12 mouse cellular contexts compared by ENCODE assay signal in the genomic region with DNA sequence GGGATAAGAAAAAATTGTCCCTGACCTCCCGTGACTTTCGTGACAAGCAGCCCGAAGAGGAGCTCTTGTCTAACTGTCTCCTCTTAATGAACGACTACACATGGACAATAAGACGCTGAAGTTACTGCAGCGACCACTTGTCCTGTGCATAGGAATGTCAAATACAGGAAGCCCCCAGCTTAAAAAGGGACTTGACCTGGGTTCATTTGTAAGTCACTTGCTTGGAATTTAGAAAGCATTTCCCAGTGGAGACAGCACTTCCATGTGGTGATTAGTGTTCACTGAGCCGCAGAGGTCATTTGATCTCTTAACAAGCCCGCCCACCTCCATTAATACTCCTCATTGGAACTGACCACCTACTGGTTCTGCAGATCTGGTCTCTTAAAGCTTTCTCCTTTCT.
DNase-seq lines count a peak whose midpoint lies in the region; ATAC-seq and TF ChIP-seq lines count a peak whose summit lies in the region.
"Had no signal": no experiment of that assay in that cellular context is flagged by ENCODE, and none has a peak within 500 bp of the region (broad histone marks: within the 10 kb centered on the region; RNA-seq: fewer than 3 reads in every experiment).

No protein-coding gene starts in this region.

- DNase-seq in heart, adult 11 months = no peak
- DNase-seq in midbrain, embryonic 10.5 days (ENCODE audit: low spot score) = peak; percentile 43
- DNase-seq in midbrain, postnatal 0 days (ENCODE audit: low spot score) = no peak
- no peak for DNase-seq in spleen, postnatal 36 days (ENCODE audit: low spot score in 2 of 2)
- DNase-seq in adrenal gland, postnatal 14 days = no peak
- DNase-seq in gastrocnemius, postnatal 36 days = no peak
- DNase-seq: adrenal gland, adult 2 months; cerebellum, postnatal 36 days; gastrocnemius, postnatal 10 days; right cerebral cortex, postnatal 4 days had no signal

- no peaks in the 10 kb centered on the region for H3K9me3 ChIP-seq in heart, embryonic 12.5 days (replicated peaks)
- H3K9me3 ChIP-seq in midbrain, embryonic 10.5 days (replicated peaks) = no peaks in the 10 kb centered on the region
- H3K9me3 ChIP-seq in midbrain, postnatal 0 days (ENCODE audit: low read length) = no peaks in the 10 kb centered on the region
- H3K9me3 ChIP-seq in kidney, embryonic 15.5 days (replicated peaks) = no peaks in the 10 kb centered on the region

- no peak for ATAC-seq in heart, embryonic 12.5 days (ENCODE audit: insufficient number of reproducible peaks, low FRiP score)
- ATAC-seq in midbrain, postnatal 0 days (ENCODE audit: low FRiP score) = no peak
- peak; percentile 69 for ATAC-seq in kidney, embryonic 15.5 days (replicated peaks; ENCODE audit: low FRiP score)

- intact Hi-C loops in gastrocnemius, postnatal 36 days (cut with DNase I) = no loop called here

- no peak overlapping the region for H3K4me3 ChIP-seq in heart, embryonic 12.5 days
- H3K4me3 ChIP-seq in midbrain, embryonic 10.5 days = peak overlapping the region; percentile 21; the same call in 1 of the 2 replicates
- no peak overlapping the region for H3K4me3 ChIP-seq in midbrain, postnatal 0 days (ENCODE audit: low read depth, low read length)
- H3K4me3 ChIP-seq in kidney, embryonic 15.5 days (replicated peaks) = no peak overlapping the region

- H3K9ac ChIP-seq in heart, embryonic 12.5 days = no peak overlapping the region
- H3K9ac ChIP-seq in midbrain, postnatal 0 days (replicated peaks; ENCODE audit: low read length, poor library complexity, severe bottlenecking) = no peak overlapping the region
- H3K9ac ChIP-seq in kidney, embryonic 15.5 days = no peak overlapping the region

- peak overlapping the region; percentile 42 for H3K4me2 ChIP-seq in heart, embryonic 12.5 days
- H3K4me2 ChIP-seq in midbrain, postnatal 0 days (ENCODE audit: low read depth, low read length, poor library complexity, severe bottlenecking) = no peak overlapping the region
- H3K4me2 ChIP-seq in kidney, embryonic 15.5 days = peak overlapping the region; percentile 9; the same call in 1 of the 2 replicates

- TF ChIP-seq CTCF in midbrain, postnatal 0 days (IDR thresholded peaks at IDR 0.05) = no peak

- H3K27me3 ChIP-seq in heart, embryonic 12.5 days (replicated peaks) = no peaks in the 10 kb centered on the region
- peaks cover 85% of the 10 kb centered on the region for H3K27me3 ChIP-seq in midbrain, embryonic 10.5 days (ENCODE audit: low read depth, poor library complexity, severe bottlenecking)
- no peaks in the 10 kb centered on the region for H3K27me3 ChIP-seq in midbrain, postnatal 0 days (ENCODE audit: insufficient read depth, low read length)
- H3K27me3 ChIP-seq in kidney, embryonic 15.5 days = no peaks in the 10 kb centered on the region

- peak overlapping the region; percentile 48 for H3K27ac ChIP-seq in heart, embryonic 12.5 days (ENCODE audit: poor library complexity, severe bottlenecking)
- H3K27ac ChIP-seq in midbrain, embryonic 10.5 days (replicated peaks) = no peak overlapping the region
- H3K27ac ChIP-seq in midbrain, postnatal 0 days (ENCODE audit: low read depth, low read length) = no peak overlapping the region
- H3K27ac ChIP-seq in kidney, embryonic 15.5 days = peak overlapping the region; percentile 33; the same call in 1 of the 2 replicates

- peaks cover 17% of the 10 kb centered on the region for H3K36me3 ChIP-seq in heart, embryonic 12.5 days
- no peaks in the 10 kb centered on the region for H3K36me3 ChIP-seq in midbrain, embryonic 10.5 days
- H3K36me3 ChIP-seq in midbrain, postnatal 0 days (ENCODE audit: insufficient read depth, low read length) = no peaks in the 10 kb centered on the region
- H3K36me3 ChIP-seq in kidney, embryonic 15.5 days = peaks cover 5% of the 10 kb centered on the region; the same call in 1 of the 2 replicates

- 20% methylated on average over 8 of the region's 8 CpGs for WGBS in heart, embryonic 12.5 days
- WGBS in midbrain, embryonic 10.5 days = 8% methylated on average over 8 of the region's 8 CpGs
- WGBS in midbrain, postnatal 0 days = 17% methylated on average over 8 of the region's 8 CpGs
- WGBS in kidney, embryonic 15.5 days = 14% methylated on average over 8 of the region's 8 CpGs

- peaks cover 39% of the 10 kb centered on the region for H3K4me1 ChIP-seq in heart, embryonic 12.5 days (replicated peaks)
- peaks cover 32% of the 10 kb centered on the region for H3K4me1 ChIP-seq in midbrain, embryonic 10.5 days
- H3K4me1 ChIP-seq in midbrain, postnatal 0 days (ENCODE audit: insufficient read depth, low read length) = no peaks in the 10 kb centered on the region
- H3K4me1 ChIP-seq in kidney, embryonic 15.5 days = peaks cover 48% of the 10 kb centered on the region

Comparison
In these comparisons a context has a peak if more than half of its experiments do, and no peak if none do; other contexts are left out.
1. H3K27ac ChIP-seq: peak in heart, embryonic 12.5 days (single experiment) and kidney, embryonic 15.5 days (single experiment); none in midbrain, embryonic 10.5 days (single experiment) and midbrain, postnatal 0 days (single experiment).